Mouse (Mus musculus) cerebellum, postnatal 10 days (tissue): Measurements from ENCODE around the gene Lztfl1.
A peak's percentile ranks its signal among the peaks of the same experiment; 100 is the strongest.
"Not testable (repeated sequence)": the region's sequence is repeated elsewhere in the genome, so short reads cannot be mapped to it uniquely, and the experiment has no call there.

Source experiments
- DNase-seq, 2 experiments: peaks; one replicate each; pipeline ENCODE4 v3.0.0; 2021; ENCODE audit warnings: mixed read lengths in 2 of 2

The Lztfl1 gene

GRCm38 (mm10) chr9:123717186-123718008 lies at the start of gene Lztfl1:
Lztfl1 (minus strand) TSS chr9:123717697.
- DNase-seq = peak; percentile 97 to 98

- no peak for DNase-seq
These were observed 49.5 kb upstream of the Lztfl1 start for GRCm38 (mm10) chr9:123766996-123767395.

- DNase-seq = no peak
These were observed 46.3 kb upstream of the Lztfl1 start for GRCm38 (mm10) chr9:123763771-123764170.

- no peak for DNase-seq
These were observed 45.4 kb upstream of the Lztfl1 start for GRCm38 (mm10) chr9:123762886-123763285.

GRCm38 (mm10) chr9:123760806-123761205 lies 43.3 kb upstream of the Lztfl1 start:
- no peak for DNase-seq

GRCm38 (mm10) chr9:123758645-123759044 lies 41.1 kb upstream of the Lztfl1 start:
- DNase-seq = no peak

GRCm38 (mm10) chr9:123758156-123758555 lies 40.7 kb upstream of the Lztfl1 start:
- no peak for DNase-seq

- DNase-seq = no peak
These were observed 39.8 kb upstream of the Lztfl1 start for GRCm38 (mm10) chr9:123757326-123757725.

GRCm38 (mm10) chr9:123756752-123757151 lies 39.3 kb upstream of the Lztfl1 start:
- no peak for DNase-seq

- no peak for DNase-seq
These were observed 36.8 kb upstream of the Lztfl1 start for GRCm38 (mm10) chr9:123754333-123754732.

GRCm38 (mm10) chr9:123749687-123750086 lies 32.2 kb upstream of the Lztfl1 start:
- not testable (repeated sequence) for DNase-seq

GRCm38 (mm10) chr9:123740799-123741198 lies 23.3 kb upstream of the Lztfl1 start:
- DNase-seq = no peak

GRCm38 (mm10) chr9:123734133-123734532 lies 16.6 kb upstream of the Lztfl1 start:
- no peak for DNase-seq

GRCm38 (mm10) chr9:123731271-123731670 lies 13.8 kb upstream of the Lztfl1 start:
- DNase-seq = no peak

- DNase-seq = no peak
These were observed 5.4 kb upstream of the Lztfl1 start for GRCm38 (mm10) chr9:123722737-123723493.

- no peak for DNase-seq
These were observed 1.2 kb downstream of the Lztfl1 start for GRCm38 (mm10) chr9:123716301-123716700.

- DNase-seq = no peak
These were observed 4.4 kb downstream of the Lztfl1 start for GRCm38 (mm10) chr9:123713111-123713510.

- DNase-seq = no peak
These were observed 8.3 kb downstream of the Lztfl1 start for GRCm38 (mm10) chr9:123709226-123709625.

GRCm38 (mm10) chr9:123701822-123702221 lies 15.7 kb downstream of the Lztfl1 start:
- DNase-seq = no peak

GRCm38 (mm10) chr9:123695634-123696302 lies 21.7 kb downstream of the Lztfl1 start:
- DNase-seq = no peak

GRCm38 (mm10) chr9:123688227-123688626 lies 29.3 kb downstream of the Lztfl1 start:
- DNase-seq = no peak

- no peak for DNase-seq
These were observed 31.3 kb downstream of the Lztfl1 start for GRCm38 (mm10) chr9:123686206-123686605.

- DNase-seq = no peak
These were observed 33.8 kb downstream of the Lztfl1 start for GRCm38 (mm10) chr9:123683704-123684103.
